Mouse (Mus musculus) lung, embryonic 15.5 days (tissue): ENCODE results near the gene Mtch1. TPM values are rescaled to one million over a fixed set of nuclear protein-coding genes. Genes with fewer than 3 reads are reported as not detected.
"Not testable (repeated sequence)": the region's sequence is repeated elsewhere in the genome, so short reads cannot be mapped to it uniquely, and the experiment has no call there.

Experiments
- ATAC-seq: fragments of 200-750 bp; cut with Nextera tagmentation; 2 replicates; pipeline ENCODE4 v1.8.0; 2017; ENCODE audit warnings: moderate number of reproducible peaks, borderline replicate concordance; ENCODE audit not compliant: low FRiP score, low TSS enrichment; ENCODE audit errors: extremely low read depth
- H3K27ac ChIP-seq: fragments of 300-500 bp; sonication (generic); 2 replicates; pipeline ENCODE4 v1.5.1; 2015; ENCODE audit warnings: moderate library complexity, mild to moderate bottlenecking, inconsistent platforms
- H3K27me3 ChIP-seq: fragments of 300-500 bp; sonication (generic); 2 replicates; pipeline ENCODE4 v1.6.1; 2015; ENCODE audit warnings: inconsistent platforms
- H3K36me3 ChIP-seq: fragments of 300-500 bp; sonication (generic); 2 replicates; pipeline ENCODE4 v1.6.1; 2015; ENCODE audit warnings: inconsistent platforms
- H3K4me1 ChIP-seq: fragments of 300-500 bp; sonication (generic); 2 replicates; pipeline ENCODE4 v1.6.1; 2015; ENCODE audit warnings: inconsistent platforms
- H3K4me2 ChIP-seq: fragments of 300-500 bp; sonication (generic); 2 replicates; pipeline ENCODE4 v1.6.1; 2015; ENCODE audit warnings: inconsistent platforms, mild to moderate bottlenecking, moderate library complexity
- H3K4me3 ChIP-seq: fragments of 300-500 bp; sonication (generic); 2 replicates; pipeline ENCODE4 v1.5.1; 2015; ENCODE audit warnings: mild to moderate bottlenecking, inconsistent platforms
- H3K9ac ChIP-seq: fragments of 300-500 bp; sonication (generic); 2 replicates; pipeline ENCODE4 v1.6.1; 2015; ENCODE audit warnings: inconsistent platforms
- H3K9me3 ChIP-seq: fragments of 300-500 bp; sonication (generic); 2 replicates; pipeline ENCODE4 v1.6.1; 2016; ENCODE audit warnings: inconsistent platforms
- WGBS: fragments of 180-500 bp; shearing (Covaris S2); methylation state at CpG from one replicate; pipeline ENCODE4 v1.1.7; 2015; 5-methylcytosine and 5-hydroxymethylcytosine counted together
- polyA plus RNA-seq: library from polyadenylated mRNA; unstranded; fragments of >200 nt; fragmentation: Nextera tagmentation; extraction: Ambion mirVana; gene quantifications from 2 replicates; pipeline ENCODE4 v1.2.1, GENCODE M21; 2015

The Mtch1 gene
- polyA plus RNA-seq = 341 and 343 TPM in 2 replicates

DNA sequence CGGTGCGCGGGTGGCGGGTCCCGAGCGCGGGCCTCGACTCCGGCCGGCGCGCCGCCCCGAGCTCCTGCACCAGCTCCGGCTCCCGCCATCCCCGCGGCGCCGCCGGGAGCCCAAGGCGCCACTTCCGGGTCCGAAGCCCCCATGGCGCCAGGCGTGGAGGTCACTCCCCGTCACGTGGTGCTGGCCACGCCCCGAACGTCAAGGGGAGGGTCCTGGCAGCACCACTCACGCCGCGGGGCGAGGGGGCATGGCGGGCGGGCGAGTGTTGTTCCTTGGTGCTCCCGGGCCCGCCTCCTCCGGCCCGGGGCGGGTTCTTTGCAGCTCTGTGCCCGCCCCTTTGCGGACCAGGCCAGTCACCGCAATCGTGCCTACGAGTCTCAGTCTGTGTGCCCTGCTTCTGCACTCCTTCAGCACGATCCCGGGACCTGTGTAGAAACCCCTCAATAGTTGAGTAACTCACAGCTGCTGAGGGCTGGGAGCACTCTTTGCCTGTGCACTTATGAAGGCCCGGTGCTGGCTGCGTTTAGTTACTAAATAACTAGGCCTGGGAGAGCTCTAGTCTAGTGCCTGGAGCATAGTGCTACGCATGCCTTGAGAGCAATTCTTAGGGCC lies at the start of gene Mtch1:
Gene Mtch1, minus strand, starts transcription at position 290 of the 612 bp plus-strand sequence.
- H3K27ac ChIP-seq = peak within 1 kb of the TSS; percentile 97
- no peaks in the 10 kb centered on the region for H3K9me3 ChIP-seq
- H3K4me3 ChIP-seq = peak within 1 kb of the TSS; percentile 95
- no peaks in the 10 kb centered on the region for H3K27me3 ChIP-seq
- peak; percentile 97 for ATAC-seq
- peak within 1 kb of the TSS; percentile 90 for H3K9ac ChIP-seq
- H3K4me1 ChIP-seq = peaks cover 34% of the 10 kb centered on the region
- H3K36me3 ChIP-seq = peaks cover 14% of the 10 kb centered on the region
- peak within 1 kb of the TSS; percentile 76 for H3K4me2 ChIP-seq
- under 1% methylated on average over 40 of the region's 53 CpGs for WGBS

DNA sequence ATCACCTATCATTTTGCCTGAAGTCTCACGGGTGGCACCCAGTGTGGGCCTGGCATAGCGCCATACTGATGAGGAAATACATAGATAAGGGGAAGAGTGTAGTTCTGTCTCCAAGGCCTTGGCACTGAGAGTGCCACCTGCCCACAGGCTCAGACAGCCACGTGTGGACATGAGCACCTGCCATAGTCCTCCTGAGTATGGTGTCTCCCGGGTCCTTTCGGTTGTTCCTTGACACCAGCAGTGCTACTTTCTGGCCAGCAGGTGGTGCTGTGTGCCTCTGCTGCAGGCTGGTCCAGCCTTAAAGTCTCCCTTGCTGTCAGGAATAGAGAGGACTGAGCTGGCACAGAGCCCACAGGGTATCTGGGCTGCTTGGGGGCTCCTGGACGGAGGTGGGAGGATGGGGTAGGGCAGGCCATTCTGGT lies 49.1 kb upstream of the Mtch1 start:
- H3K9ac ChIP-seq = no peak overlapping the region
- H3K27me3 ChIP-seq = no peaks in the 10 kb centered on the region
- peak overlapping the region; percentile 76; the same call in 1 of the 2 replicates for H3K4me2 ChIP-seq
- ATAC-seq = peak; percentile 72
- 14% methylated on average over 6 of the region's 6 CpGs for WGBS
- H3K36me3 ChIP-seq = no peaks in the 10 kb centered on the region
- 0 out of 2 replicates have a peak overlapping the region, but pooled peaks have one; percentile 91 for H3K27ac ChIP-seq
- no peaks in the 10 kb centered on the region for H3K9me3 ChIP-seq
- no peak overlapping the region for H3K4me3 ChIP-seq
- H3K4me1 ChIP-seq = peaks cover 49% of the 10 kb centered on the region

DNA sequence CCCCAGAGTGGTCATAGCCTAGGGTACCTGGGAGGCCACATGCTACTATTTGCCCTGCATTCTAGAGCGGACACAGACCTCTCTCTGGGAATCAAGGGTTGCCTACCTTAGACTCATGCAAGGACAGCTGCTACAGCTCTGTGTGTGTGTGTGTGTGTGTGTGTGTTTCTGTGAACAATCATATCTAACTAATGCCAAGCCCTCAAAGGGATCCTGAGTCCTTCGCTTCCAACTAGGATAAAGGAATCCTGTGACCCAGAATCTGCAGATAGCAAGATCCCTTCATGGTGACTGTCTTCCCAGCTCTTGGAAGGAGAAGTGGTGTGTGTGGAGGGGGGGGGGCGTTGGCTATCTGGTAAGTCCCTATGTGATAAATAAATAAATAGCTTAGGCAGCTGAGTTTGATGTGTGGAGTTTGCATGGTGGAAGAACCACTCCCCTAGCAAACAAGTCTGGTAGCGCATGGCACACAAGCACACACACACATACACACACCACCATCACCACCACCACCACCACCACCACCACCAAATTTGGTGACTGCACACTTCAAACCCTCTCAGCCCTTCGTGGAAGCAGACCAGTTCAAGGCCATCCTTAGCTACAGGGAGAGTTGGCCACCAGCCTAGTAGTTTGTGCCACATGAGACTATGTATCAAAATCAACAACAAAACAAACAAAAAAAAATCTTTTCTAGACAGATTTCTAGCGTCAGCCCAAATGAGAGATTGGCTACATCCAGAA lies 48.5 kb upstream of the Mtch1 start:
- no peaks in the 10 kb centered on the region for H3K9me3 ChIP-seq
- no peaks in the 10 kb centered on the region for H3K27me3 ChIP-seq
- no peak overlapping the region for H3K27ac ChIP-seq
- H3K4me2 ChIP-seq = no peak overlapping the region
- no peak overlapping the region for H3K9ac ChIP-seq
- 57% methylated on average over 6 of the region's 6 CpGs for WGBS
- no peak for ATAC-seq
- no peaks in the 10 kb centered on the region for H3K36me3 ChIP-seq
- H3K4me1 ChIP-seq = peaks cover 49% of the 10 kb centered on the region
- H3K4me3 ChIP-seq = no peak overlapping the region

DNA sequence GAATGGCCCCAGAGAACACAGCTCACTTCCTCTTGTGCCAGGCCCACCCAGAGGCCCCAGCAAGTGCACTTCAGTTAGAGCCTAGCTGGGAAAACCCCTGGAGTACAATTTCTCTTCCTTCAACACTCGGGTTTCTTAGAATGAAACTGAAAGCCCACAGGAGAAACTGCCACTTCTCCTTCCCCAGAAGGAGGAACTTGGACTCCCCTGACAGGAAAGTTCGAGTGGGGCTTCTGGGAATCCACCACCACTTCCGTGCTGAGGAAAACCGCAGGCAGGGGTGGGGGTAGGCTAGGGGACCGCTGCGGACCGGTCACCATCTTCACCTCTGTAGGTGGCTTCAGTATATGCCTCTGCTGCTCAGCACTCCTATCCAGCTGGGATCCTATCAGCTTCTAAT lies 47.6 kb upstream of the Mtch1 start:
- peak overlapping the region; percentile 25; the same call in 1 of the 2 replicates for H3K27ac ChIP-seq

DNA sequence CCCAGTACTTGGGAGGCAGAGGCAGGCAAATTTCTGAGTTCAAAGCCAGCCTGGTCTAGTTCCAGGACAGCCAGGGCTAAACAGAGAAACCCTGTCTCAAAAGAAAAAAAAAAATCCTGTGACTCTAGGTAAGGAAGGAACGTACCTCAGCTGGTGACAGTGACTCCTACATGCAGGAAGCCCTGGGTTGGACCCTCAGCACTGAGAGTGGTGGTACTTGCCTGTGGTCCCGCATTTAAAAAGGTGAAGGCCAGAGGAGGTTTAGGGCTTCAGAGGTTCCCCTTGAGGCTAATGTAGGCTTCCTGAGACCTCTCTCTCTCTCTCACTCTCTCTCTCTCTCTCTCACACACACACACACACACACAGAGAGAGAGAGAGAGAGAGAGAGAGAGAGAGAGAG lies 47.0 kb upstream of the Mtch1 start:
- ATAC-seq = not testable (repeated sequence)

More for the DNA sequence above, 47.6 kb upstream of the Mtch1 start:
- no peak overlapping the region for H3K4me3 ChIP-seq
- no peak overlapping the region for H3K4me2 ChIP-seq
- H3K9ac ChIP-seq = no peak overlapping the region
- no peaks in the 10 kb centered on the region for H3K9me3 ChIP-seq
- no peaks in the 10 kb centered on the region for H3K27me3 ChIP-seq
- 39% methylated on average over 7 of the region's 7 CpGs for WGBS
- H3K36me3 ChIP-seq = no peaks in the 10 kb centered on the region
- peaks cover 49% of the 10 kb centered on the region for H3K4me1 ChIP-seq
- no peak for ATAC-seq

DNA sequence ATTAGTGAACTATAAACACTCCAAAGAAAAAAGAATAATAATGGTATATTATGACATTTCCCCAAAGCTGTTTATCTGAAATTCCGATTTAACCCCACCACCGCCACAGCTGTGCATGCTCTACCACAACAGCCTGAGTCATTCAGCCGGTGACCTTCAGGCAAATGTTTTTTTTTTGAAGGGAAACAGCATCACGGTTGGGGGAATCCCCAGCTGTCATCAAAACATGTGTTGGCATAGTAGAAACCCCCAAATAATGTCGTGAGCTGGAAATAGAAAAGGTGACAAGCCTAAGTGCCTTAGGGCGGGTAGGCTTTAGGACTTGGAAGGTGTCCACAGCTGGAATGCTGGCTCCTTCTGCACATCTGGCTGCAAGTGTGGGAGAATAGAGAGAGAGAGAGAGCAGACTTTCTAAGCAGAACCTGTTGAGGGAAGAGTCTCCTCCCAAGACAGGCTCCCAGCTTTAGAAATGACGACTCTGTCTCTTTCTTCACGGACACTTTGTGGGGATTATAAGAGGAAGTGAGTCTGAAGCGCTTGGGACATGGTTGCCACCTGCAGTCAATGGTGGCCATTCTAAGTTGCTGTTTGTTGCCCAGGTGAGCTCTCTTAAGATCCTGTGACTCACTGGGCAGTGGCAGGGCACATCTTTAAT lies 46.5 kb upstream of the Mtch1 start:
- H3K4me3 ChIP-seq = no peak overlapping the region
- 43% methylated on average over 9 of the region's 9 CpGs for whole genome bisulfite sequencing
- no peak overlapping the region for H3K27ac ChIP-seq
- no peaks in the 10 kb centered on the region for H3K27me3 ChIP-seq
- H3K9me3 ChIP-seq = no peaks in the 10 kb centered on the region
- no peak overlapping the region for H3K4me2 ChIP-seq
- no peak for ATAC-seq
- no peaks in the 10 kb centered on the region for H3K36me3 ChIP-seq
- H3K4me1 ChIP-seq = peaks cover 44% of the 10 kb centered on the region
- H3K9ac ChIP-seq = no peak overlapping the region

More for the DNA sequence above, 47.0 kb upstream of the Mtch1 start:
- 0 out of 2 replicates have a peak overlapping the region, but pooled peaks have one; percentile 25 for H3K27ac ChIP-seq
- H3K36me3 ChIP-seq, H3K9ac ChIP-seq, H3K4me3 ChIP-seq, H3K27me3 ChIP-seq, H3K9me3 ChIP-seq, H3K4me2 ChIP-seq: not testable (repeated sequence)
- H3K4me1 ChIP-seq = peaks cover 49% of the 10 kb centered on the region
- WGBS = 72% methylated on average over 2 of the region's 2 CpGs

DNA sequence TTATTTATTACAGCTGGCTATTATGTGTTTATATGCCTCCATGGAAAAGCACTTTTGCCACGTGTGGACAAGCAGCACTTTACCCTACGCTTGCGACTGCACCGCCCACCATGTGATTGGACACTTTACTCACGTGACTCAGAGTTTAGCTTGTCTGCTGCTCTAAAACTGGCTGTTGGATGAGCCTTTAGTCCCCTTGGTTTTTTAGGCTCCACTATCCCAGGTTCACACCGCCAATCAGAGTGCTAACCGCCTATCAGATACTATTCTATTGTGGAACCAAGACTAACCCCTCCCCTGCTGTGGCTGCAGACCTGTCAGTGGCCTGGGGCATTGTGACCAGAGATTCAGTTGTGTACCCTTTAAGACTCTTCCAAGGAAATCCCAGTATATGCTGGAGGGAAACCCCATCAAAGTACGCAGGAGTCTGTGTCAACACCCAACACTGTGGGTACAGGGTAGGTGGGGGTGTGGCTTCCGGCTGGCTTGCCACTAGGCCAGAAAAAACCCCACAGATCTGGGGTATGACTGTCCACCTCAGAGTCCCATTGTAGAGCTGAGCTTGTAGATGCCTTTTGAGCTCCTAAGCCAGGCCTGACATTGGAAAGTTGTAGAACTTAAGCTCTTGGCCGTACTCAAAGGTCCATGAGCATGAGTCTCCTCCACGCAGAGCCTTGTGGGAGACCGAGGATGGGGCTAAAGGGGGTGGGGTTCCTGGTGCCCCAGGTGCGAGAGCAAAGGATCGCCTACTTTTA lies 45.8 kb upstream of the Mtch1 start:
- Histone ChIP-seq H3K9ac (no peak overlapping the region), H3K4me2 (no peak overlapping the region), H3K4me1 (peaks cover 37% of the 10 kb centered on the region), H3K27me3 (no peaks in the 10 kb centered on the region), H3K27ac (no peak overlapping the region), H3K9me3 (no peaks in the 10 kb centered on the region), H3K4me3 (no peak overlapping the region), H3K36me3 (no peaks in the 10 kb centered on the region)
- 54% methylated on average over 14 of the region's 14 CpGs for WGBS
- ATAC-seq = no peak

DNA sequence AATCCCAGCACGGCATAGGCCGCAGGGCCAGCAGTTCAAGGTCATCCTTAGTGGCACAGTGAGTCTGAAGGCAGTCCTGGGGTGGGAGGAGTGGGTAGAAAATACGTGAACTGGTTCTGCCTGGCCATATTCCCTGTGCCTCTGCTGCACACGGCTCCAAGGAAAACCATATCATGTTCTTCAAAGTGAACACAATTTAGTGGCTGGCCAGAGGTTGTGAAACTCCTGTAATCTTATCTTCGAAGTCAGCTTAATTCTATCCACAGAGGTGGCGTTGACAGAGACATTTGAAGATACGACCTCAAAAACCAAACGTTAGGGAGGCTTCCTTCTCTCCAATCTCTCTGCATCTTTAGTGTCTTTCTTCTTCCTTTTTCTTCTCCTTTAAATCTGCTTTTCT lies 43.5 kb upstream of the Mtch1 start:
- Histone ChIP-seq H3K36me3 (no peaks in the 10 kb centered on the region), H3K4me3 (no peak overlapping the region), H3K9ac (no peak overlapping the region), H3K27me3 (no peaks in the 10 kb centered on the region), H3K9me3 (no peaks in the 10 kb centered on the region), H3K4me1 (peaks cover 17% of the 10 kb centered on the region; the same call in 1 of the 2 replicates), H3K4me2 (no peak overlapping the region), H3K27ac (no peak overlapping the region)
- WGBS = 49% methylated on average over 8 of the region's 8 CpGs
- no peak for ATAC-seq

DNA sequence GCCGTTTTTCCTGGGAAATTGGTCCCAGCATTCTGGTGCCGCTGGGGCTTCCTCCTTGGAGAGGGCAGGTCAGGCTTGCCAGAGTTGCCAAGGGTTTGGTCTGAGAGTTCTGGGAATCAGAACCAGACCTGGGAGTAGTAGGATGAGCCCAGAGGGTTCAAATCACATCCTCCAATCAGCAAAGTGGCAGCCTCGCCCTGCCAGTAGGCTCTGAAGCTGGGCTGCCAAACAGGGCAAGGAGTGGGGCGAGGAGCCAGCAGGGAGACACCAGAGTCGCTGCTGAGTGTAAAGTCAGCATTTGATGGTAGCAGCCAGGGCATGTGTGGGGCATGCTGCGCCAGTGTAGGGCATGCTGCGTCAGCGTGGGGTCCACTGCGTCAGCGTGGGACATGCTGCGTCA lies 41.2 kb upstream of the Mtch1 start:
- Histone ChIP-seq H3K4me2 (no peak overlapping the region), H3K27ac (no peak overlapping the region), H3K36me3 (no peaks in the 10 kb centered on the region), H3K4me1 (peaks cover 12% of the 10 kb centered on the region; the same call in 1 of the 2 replicates), H3K27me3 (no peaks in the 10 kb centered on the region), H3K9ac (no peak overlapping the region), H3K9me3 (no peaks in the 10 kb centered on the region), H3K4me3 (no peak overlapping the region)
- no peak for ATAC-seq
- 74% methylated on average over 11 of the region's 11 CpGs for WGBS

DNA sequence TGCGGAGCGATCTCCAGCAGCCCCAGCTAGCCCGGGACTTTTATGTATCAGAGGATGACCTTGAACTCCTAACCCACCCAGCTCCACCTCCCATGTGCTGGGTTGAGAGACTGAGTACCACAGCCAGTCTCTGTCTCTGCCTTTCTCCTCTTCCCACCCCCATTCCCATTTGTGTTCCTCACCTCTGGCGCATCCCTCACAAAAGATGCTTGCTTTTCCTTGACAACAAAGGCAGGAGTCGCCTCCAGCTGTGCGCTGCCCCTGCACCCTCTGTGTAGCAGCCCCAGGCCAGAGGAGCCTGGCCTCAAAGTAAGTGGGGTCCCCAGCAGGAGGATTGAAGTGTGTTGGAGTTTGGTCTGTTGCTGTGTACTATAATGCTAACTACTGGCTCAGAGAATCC lies 38.0 kb upstream of the Mtch1 start:
- no peaks in the 10 kb centered on the region for H3K9me3 ChIP-seq
- no peak overlapping the region for H3K27ac ChIP-seq
- H3K4me3 ChIP-seq = no peak overlapping the region
- H3K9ac ChIP-seq = no peak overlapping the region
- H3K36me3 ChIP-seq = no peaks in the 10 kb centered on the region
- WGBS = 58% methylated on average over 6 of the region's 6 CpGs
- no peak for ATAC-seq
- no peaks in the 10 kb centered on the region for H3K4me1 ChIP-seq
- no peak overlapping the region for H3K4me2 ChIP-seq
- no peaks in the 10 kb centered on the region for H3K27me3 ChIP-seq

DNA sequence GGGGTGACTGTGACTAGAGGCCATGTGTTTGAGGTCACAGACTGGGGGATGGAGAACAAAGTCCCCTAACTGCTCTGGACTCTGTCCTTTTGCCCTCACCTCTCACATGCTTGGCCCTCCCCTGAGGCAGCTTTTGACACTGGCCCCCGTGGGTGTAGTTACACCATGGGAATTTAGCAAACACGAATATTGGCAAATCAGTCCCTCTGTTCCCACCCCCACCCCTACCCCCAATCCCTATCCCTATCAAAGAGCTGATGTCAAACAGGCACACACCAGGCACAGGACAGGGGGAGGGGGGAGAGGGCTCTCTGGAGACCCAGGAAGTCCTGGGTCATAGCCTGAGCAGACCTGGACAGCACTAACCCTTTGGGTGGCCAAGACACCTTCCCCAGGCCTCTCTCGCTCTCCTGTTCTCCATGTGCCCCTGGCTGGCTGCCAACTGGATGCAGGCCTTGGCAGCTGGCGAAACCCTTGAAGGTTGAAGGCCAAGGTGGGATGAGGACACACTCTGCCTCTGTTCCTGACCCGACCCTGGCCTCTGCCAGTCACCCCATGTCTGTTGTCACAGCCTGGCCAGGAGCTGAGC lies 37.2 kb upstream of the Mtch1 start:
- WGBS = 38% methylated on average over 5 of the region's 5 CpGs
- Histone ChIP-seq H3K27me3 (no peaks in the 10 kb centered on the region), H3K9me3 (no peaks in the 10 kb centered on the region), H3K36me3 (no peaks in the 10 kb centered on the region), H3K4me1 (no peaks in the 10 kb centered on the region), H3K27ac (no peak overlapping the region), H3K9ac (no peak overlapping the region), H3K4me2 (no peak overlapping the region), H3K4me3 (no peak overlapping the region)
- ATAC-seq = peak; percentile 36
